ENCODE assay signal across 8 mouse cellular contexts in the genomic region with DNA sequence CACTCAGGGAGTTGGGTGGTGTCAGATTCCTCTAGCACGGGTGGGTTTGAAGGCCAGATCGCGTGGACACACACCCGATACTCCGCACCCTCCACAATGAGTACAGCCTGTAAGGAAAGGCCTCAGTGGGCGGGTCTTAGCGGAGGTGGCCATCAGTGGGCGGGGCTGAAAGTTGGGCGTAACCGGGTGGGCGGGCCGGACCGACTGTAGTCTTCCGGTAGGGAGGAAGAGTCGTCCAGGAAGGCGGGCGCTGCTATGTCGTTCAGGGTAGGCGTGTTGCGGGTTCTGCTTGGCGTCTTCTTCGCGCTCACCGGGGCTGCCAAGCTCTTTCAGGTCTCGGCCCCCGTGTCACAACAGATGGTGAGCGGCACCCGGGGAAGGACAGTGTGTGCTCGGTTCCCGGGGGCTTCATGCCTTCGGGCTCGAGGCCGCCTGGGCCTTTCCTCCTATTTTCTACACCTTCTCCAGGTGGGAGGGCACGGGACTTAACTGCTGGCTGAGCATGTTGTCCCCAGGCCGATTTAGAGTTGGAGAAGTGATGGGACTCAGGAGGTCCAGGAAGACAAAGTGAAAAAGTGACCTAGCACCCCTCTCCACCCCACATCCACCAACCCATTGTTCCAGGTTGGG. TPM values are rescaled to one million over a fixed set of nuclear protein-coding genes. Genes with fewer than 3 reads are reported as not detected.
DNase-seq lines count a peak whose midpoint lies in the region; ATAC-seq and TF ChIP-seq lines count a peak whose summit lies in the region.

No protein-coding gene starts in this region.

- peaks cover 1% of the 10 kb centered on the region; the same call in 1 of the 2 replicates for H3K4me1 ChIP-seq in bone marrow, adult 2 months (ENCODE audit: control insufficient read depth, insufficient read depth, low read length)
- peaks cover 3% of the 10 kb centered on the region; the same call in 1 of the 2 replicates for H3K4me1 ChIP-seq in embryonic facial prominence, embryonic 15.5 days
- peaks cover 6% of the 10 kb centered on the region for H3K4me1 ChIP-seq in limb, embryonic 14.5 days (ENCODE audit: control insufficient read depth, insufficient read depth, low read length)
- no peaks in the 10 kb centered on the region for H3K4me1 ChIP-seq in midbrain, postnatal 0 days (ENCODE audit: insufficient read depth, low read length)

- H3K4me3 ChIP-seq in bone marrow, adult 2 months (replicated peaks; ENCODE audit: control insufficient read depth, low read depth, low read length) = peak overlapping the region; percentile 75
- H3K4me3 ChIP-seq in embryonic facial prominence, embryonic 15.5 days (replicated peaks) = peak overlapping the region; percentile 65
- H3K4me3 ChIP-seq in limb, embryonic 14.5 days (replicated peaks; ENCODE audit: low read length) = peak overlapping the region; percentile 66
- H3K4me3 ChIP-seq in midbrain, postnatal 0 days (ENCODE audit: low read depth, low read length) = peak overlapping the region; percentile 45

- TF ChIP-seq CTCF in bone marrow, adult 2 months (IDR thresholded peaks at IDR 0.05; ENCODE audit: control insufficient read depth, insufficient read depth, low read length) = no peak
- no peak for TF ChIP-seq CTCF in midbrain, postnatal 0 days (IDR thresholded peaks at IDR 0.05)

- no peaks in the 10 kb centered on the region for H3K27me3 ChIP-seq in embryonic facial prominence, embryonic 15.5 days
- H3K27me3 ChIP-seq in limb, embryonic 14.5 days (ENCODE audit: control insufficient read depth, insufficient read depth, low read length) = no peaks in the 10 kb centered on the region
- no peaks in the 10 kb centered on the region for H3K27me3 ChIP-seq in midbrain, postnatal 0 days (ENCODE audit: insufficient read depth, low read length)

- peak; percentile 69; the same call in 1 of the 2 replicates for TF ChIP-seq POLR2A in bone marrow, adult 2 months (IDR thresholded peaks at IDR 0.05; ENCODE audit: borderline replicate concordance, control insufficient read depth, low read depth, low read length)
- peak; percentile 68; the same call in 1 of the 2 replicates for TF ChIP-seq POLR2A in limb, embryonic 14.5 days (IDR thresholded peaks at IDR 0.05; ENCODE audit: borderline replicate concordance, extremely low read depth, insufficient read depth, insufficient read length)

- no peak overlapping the region for H3K27ac ChIP-seq in bone marrow, adult 2 months (ENCODE audit: control insufficient read depth, insufficient read depth, low read depth, low read length, poor library complexity)
- H3K27ac ChIP-seq in embryonic facial prominence, embryonic 15.5 days (replicated peaks) = peak overlapping the region; percentile 48; the same call in 1 of the 2 replicates
- H3K27ac ChIP-seq in limb, embryonic 14.5 days (replicated peaks; ENCODE audit: low read depth, low read length) = no peak overlapping the region; the same call in 1 of the 2 replicates
- H3K27ac ChIP-seq in midbrain, postnatal 0 days (ENCODE audit: low read depth, low read length) = peak overlapping the region; percentile 43; the same call in 1 of the 2 replicates

- DNase-seq in 3T3-L1 (ENCODE audit: low read depth, low spot score) = peak; percentile 91
- peak; percentile 83 for DNase-seq in heart, adult 8-10 months (ENCODE audit: low spot score)
- DNase-seq in kidney, adult 9 months = peak; percentile 86
- DNase-seq in limb, embryonic 14.5 days (ENCODE audit: low spot score) = peak; percentile 90
- peak; percentile 87 for DNase-seq in midbrain, postnatal 0 days (ENCODE audit: low spot score)
- DNase-seq in spleen, postnatal 36 days (ENCODE audit: low spot score in 2 of 2) = peak; percentile 87 to 88

- under 1% methylated on average over 35 of the region's 35 CpGs for WGBS in bone marrow, adult 2 months
- WGBS in embryonic facial prominence, embryonic 15.5 days = under 1% methylated on average over 35 of the region's 35 CpGs
- WGBS in limb, embryonic 14.5 days = under 1% methylated on average over 35 of the region's 35 CpGs
- 2% methylated on average over 35 of the region's 35 CpGs for WGBS in midbrain, postnatal 0 days

- H3K36me3 ChIP-seq in embryonic facial prominence, embryonic 15.5 days = peaks cover 18% of the 10 kb centered on the region; the same call in 1 of the 2 replicates
- peaks cover 12% of the 10 kb centered on the region for H3K36me3 ChIP-seq in limb, embryonic 14.5 days (ENCODE audit: control insufficient read depth, insufficient read depth, low read length)
- peaks cover 5% of the 10 kb centered on the region; the same call in 1 of the 2 replicates for H3K36me3 ChIP-seq in midbrain, postnatal 0 days (ENCODE audit: insufficient read depth, low read length)

- H3K4me2 ChIP-seq in embryonic facial prominence, embryonic 15.5 days (replicated peaks) = peak overlapping the region; percentile 73
- H3K4me2 ChIP-seq in limb, embryonic 14.5 days (replicated peaks; ENCODE audit: low read depth, low read length, severe bottlenecking) = peak overlapping the region; percentile 83
- peak overlapping the region; percentile 57 for H3K4me2 ChIP-seq in midbrain, postnatal 0 days (ENCODE audit: low read depth, low read length, poor library complexity, severe bottlenecking)

- H3K9ac ChIP-seq in embryonic facial prominence, embryonic 15.5 days = peak overlapping the region; percentile 71
- H3K9ac ChIP-seq in limb, embryonic 14.5 days (ENCODE audit: low read depth, low read length, severe bottlenecking) = peak overlapping the region; percentile 75
- peak overlapping the region; percentile 70 for H3K9ac ChIP-seq in midbrain, postnatal 0 days (replicated peaks; ENCODE audit: low read length, poor library complexity, severe bottlenecking)

- H3K9me3 ChIP-seq in embryonic facial prominence, embryonic 15.5 days (replicated peaks) = no peaks in the 10 kb centered on the region
- no peaks in the 10 kb centered on the region for H3K9me3 ChIP-seq in limb, embryonic 14.5 days (ENCODE audit: control insufficient read depth, low read length)
- H3K9me3 ChIP-seq in midbrain, postnatal 0 days (ENCODE audit: low read length) = no peaks in the 10 kb centered on the region

- ATAC-seq in embryonic facial prominence, embryonic 15.5 days (ENCODE audit: insufficient number of reproducible peaks, low FRiP score, low TSS enrichment, low read depth) = peak; percentile 90
- peak; percentile 94 for ATAC-seq in limb, embryonic 14.5 days (ENCODE audit: low FRiP score, low read depth)
- ATAC-seq in midbrain, postnatal 0 days (ENCODE audit: low FRiP score) = peak; percentile 58; the same call in 1 of the 2 replicates

RNA-seq across cellular contexts. Expression of a gene that starts 2.5 kb away (rescaled TPM):
- 2.9 and 8.6 TPM in 2 replicates for polyA plus RNA-seq in bone marrow, adult 2 months (2011; ENCODE audit: insufficient read depth, insufficient read length, low replicate concordance, missing spikeins)
- 15.6 and 18.1 TPM in 2 replicates for polyA plus RNA-seq in embryonic facial prominence, embryonic 15.5 days (2015; fragmentation: Nextera tagmentation; extraction: Ambion mirVana)
- total RNA-seq in heart, adult 8-10 months (2022) = 1 to 10 TPM; 1.0 to 3.1 (median 2.4) TPM
- polyA plus RNA-seq in limb, embryonic 14.5 days (2012; rRNA removed) = 12.9 and 13.8 TPM in 2 replicates
- 12.5 and 15.1 TPM in 2 replicates for polyA plus RNA-seq in limb, embryonic 14.5 days (2014; fragmentation: Nextera tagmentation; extraction: Ambion mirVana)
- 2.4 and 5.4 TPM in 2 replicates for total RNA-seq in midbrain, postnatal 0 days (2014; rRNA removed)
- polyA plus RNA-seq in midbrain, postnatal 0 days (2015; fragmentation: Nextera tagmentation; extraction: Ambion mirVana) = 12.8 and 14.0 TPM in 2 replicates

RNA-seq across cellular contexts. Expression of a gene that starts 43.1 kb away (rescaled TPM):
- polyA plus RNA-seq in bone marrow, adult 2 months (2011; ENCODE audit: insufficient read depth, insufficient read length, low replicate concordance, missing spikeins) = 1.0 TPM in 1 of 2 replicates, not detected in the other
- polyA plus RNA-seq in embryonic facial prominence, embryonic 15.5 days (2015; fragmentation: Nextera tagmentation; extraction: Ambion mirVana) = 1.7 and 2.0 TPM in 2 replicates
- total RNA-seq in heart, adult 8-10 months (2022) = under 1 TPM; 0.06 to 0.98 (median 0.25) TPM
- polyA plus RNA-seq in limb, embryonic 14.5 days (2012; rRNA removed) = 1.4 and 1.7 TPM in 2 replicates
- polyA plus RNA-seq in limb, embryonic 14.5 days (2014; fragmentation: Nextera tagmentation; extraction: Ambion mirVana) = 1.1 and 1.4 TPM in 2 replicates
- 131 and 156 TPM in 2 replicates for total RNA-seq in midbrain, postnatal 0 days (2014; rRNA removed)
- polyA plus RNA-seq in midbrain, postnatal 0 days (2015; fragmentation: Nextera tagmentation; extraction: Ambion mirVana) = 34.5 and 34.8 TPM in 2 replicates

RNA-seq across cellular contexts. Expression of a gene that starts 48.8 kb away (rescaled TPM):
- 2.8 and 3.0 TPM in 2 replicates for polyA plus RNA-seq in bone marrow, adult 2 months (2011; ENCODE audit: insufficient read depth, insufficient read length, low replicate concordance, missing spikeins)
- 21.5 and 24.1 TPM in 2 replicates for polyA plus RNA-seq in embryonic facial prominence, embryonic 15.5 days (2015; fragmentation: Nextera tagmentation; extraction: Ambion mirVana)
- 10 to 100 TPM in 2 of 4 experiments, 1 to 10 TPM in 2; 8.0 to 16.2 (median 9.9) TPM for total RNA-seq in heart, adult 8-10 months (2022)
- 29.2 and 34.4 TPM in 2 replicates for polyA plus RNA-seq in limb, embryonic 14.5 days (2012; rRNA removed)
- polyA plus RNA-seq in limb, embryonic 14.5 days (2014; fragmentation: Nextera tagmentation; extraction: Ambion mirVana) = 18.7 and 26.0 TPM in 2 replicates
- total RNA-seq in midbrain, postnatal 0 days (2014; rRNA removed) = 41.1 and 44.3 TPM in 2 replicates
- polyA plus RNA-seq in midbrain, postnatal 0 days (2015; fragmentation: Nextera tagmentation; extraction: Ambion mirVana) = 24.6 and 28.2 TPM in 2 replicates

Comparison
In these comparisons a context has a peak if more than half of its experiments do, and no peak if none do; other contexts are left out.
1. H3K27ac ChIP-seq: peak in embryonic facial prominence, embryonic 15.5 days (single experiment) and midbrain, postnatal 0 days (single experiment); none in bone marrow, adult 2 months (single experiment) and limb, embryonic 14.5 days (single experiment).
2. RNA of a gene that starts 43.1 kb away (polyA plus RNA-seq): 34.5 to 34.8 TPM in midbrain, postnatal 0 days; 1.7 to 2.0 TPM in embryonic facial prominence, embryonic 15.5 days, 1.1 to 1.7 TPM in limb, embryonic 14.5 days and 1.0 TPM in bone marrow, adult 2 months; every median in the first group is over 10 times any median in the second.
3. Peak in every context shown above with its lines, with median percentiles within 50 percentile points of each other: DNase-seq, H3K4me3 ChIP-seq, ATAC-seq, H3K4me2 ChIP-seq and H3K9ac ChIP-seq.